Mouse (Mus musculus) MEL (cell line): ENCODE measurements around the gene Ttc21b. TPM values are rescaled to one million over a fixed set of nuclear protein-coding genes. Genes with fewer than 3 reads are reported as not detected.
A peak's percentile ranks its signal among the peaks of the same experiment; 100 is the strongest.

Source experiments
- DNase-seq: peaks from one replicate; pipeline ENCODE4 v3.0.0; 2011; ENCODE audit warnings: low read depth, low spot score
- H3K27ac ChIP-seq: 2 replicates; pipeline ENCODE4 v1.5.1; 2012; ENCODE audit warnings: low read depth, mild to moderate bottlenecking, control low read depth, low read length, moderate library complexity; ENCODE audit not compliant: control insufficient read depth
- H3K27me3 ChIP-seq, 2 experiments: fragments of 150-350 bp in 1 of 2; sonication (generic) in 1 of 2; 2 replicates each; pipeline ENCODE4 v1.6.1; 2012; ENCODE audit warnings: low read length in 2 of 2, mild to moderate bottlenecking in 2 of 2, improper control_type of control experiment in 1 of 2, moderate library complexity in 1 of 2; ENCODE audit not compliant: insufficient read depth in 2 of 2, control insufficient read depth in 1 of 2
- H3K36me3 ChIP-seq, 2 experiments: 2 replicates each; pipeline ENCODE4 v1.6.1; 2012 to 2014; ENCODE audit warnings: low read length in 2 of 2, improper control_type of control experiment in 1 of 2, inconsistent platforms in 1 of 2, mild to moderate bottlenecking in 1 of 2; ENCODE audit not compliant: insufficient read depth in 2 of 2, control insufficient read depth in 1 of 2
- H3K4me1 ChIP-seq, 2 experiments: fragments of 150-350 bp in 1 of 2; sonication (generic) in 1 of 2; 2 replicates each; pipeline ENCODE4 v1.6.1; 2012; ENCODE audit warnings: low read length in 2 of 2, improper control_type of control experiment in 1 of 2, mild to moderate bottlenecking in 1 of 2; ENCODE audit not compliant: insufficient read depth in 2 of 2, control insufficient read depth in 1 of 2
- H3K4me3 ChIP-seq, 2 experiments: fragments of 150-350 bp in 1 of 2; sonication (generic) in 1 of 2; 2 replicates each; pipeline ENCODE4 v1.5.1; 2012; ENCODE audit warnings: low read depth in 2 of 2, low read length in 2 of 2, mild to moderate bottlenecking in 2 of 2, moderate library complexity in 2 of 2, control low read depth in 1 of 2, improper control_type of control experiment in 1 of 2; ENCODE audit not compliant: control insufficient read depth in 1 of 2, insufficient read depth in 1 of 2
- H3K79me2 ChIP-seq: 2 replicates; pipeline ENCODE4 v1.6.1; 2012; ENCODE audit warnings: mild to moderate bottlenecking, low read length, moderate library complexity; ENCODE audit not compliant: control insufficient read depth, poor library complexity, insufficient read depth
- H3K9ac ChIP-seq: 2 replicates; pipeline ENCODE4 v1.6.1; 2012; ENCODE audit warnings: low read depth, mild to moderate bottlenecking, control low read depth, low read length, moderate library complexity; ENCODE audit not compliant: control insufficient read depth, poor library complexity, severe bottlenecking
- H3K9me3 ChIP-seq: fragments of 150-350 bp; sonication (generic); replicated peaks from 2 replicates; pipeline ENCODE4 v1.6.1; 2012; ENCODE audit warnings: mild to moderate bottlenecking, low read length, improper control_type of control experiment, moderate library complexity; ENCODE audit not compliant: insufficient read depth
- CTCF ChIP-seq, 3 experiments: IDR thresholded peaks in 2 of 3; conservative IDR thresholded peaks in 1 of 3; 2 replicates each; pipeline ENCODE4 v1.5.1; 2011 to 2012; ENCODE audit warnings: low read length in 3 of 3, low read depth in 2 of 3, mild to moderate bottlenecking in 2 of 3, improper control_type of control experiment in 1 of 3, inconsistent platforms in 1 of 3, mixed read lengths in 1 of 3, moderate library complexity in 1 of 3; ENCODE audit not compliant: control insufficient read depth in 1 of 3, insufficient read depth in 1 of 3, poor library complexity in 1 of 3, severe bottlenecking in 1 of 3
- ELF1 ChIP-seq: IDR thresholded peaks from 2 replicates; pipeline ENCODE4 v1.6.1; 2014; ENCODE audit warnings: low read depth, mild to moderate bottlenecking, inconsistent platforms, low read length, improper control_type of control experiment, moderate library complexity
- EP300 ChIP-seq, 2 experiments: IDR thresholded peaks; 2 replicates each; pipeline ENCODE4 v1.6.1; 2011; ENCODE audit warnings: improper control_type of control experiment in 2 of 2, low read length in 2 of 2, low read depth in 1 of 2, mild to moderate bottlenecking in 1 of 2
- ETS1 ChIP-seq: IDR thresholded peaks from 2 replicates; pipeline ENCODE4 v1.6.1; 2012; ENCODE audit warnings: low read depth, mild to moderate bottlenecking, inconsistent platforms, low read length, improper control_type of control experiment, moderate library complexity
- GATA1 ChIP-seq: IDR thresholded peaks from 2 replicates; pipeline ENCODE4 v1.6.1; 2011; ENCODE audit warnings: low read depth, low read length, improper control_type of control experiment
- HCFC1 ChIP-seq: IDR thresholded peaks from 2 replicates; pipeline ENCODE4 v1.6.1; 2012; ENCODE audit warnings: low read depth, mild to moderate bottlenecking, inconsistent platforms, low read length, improper control_type of control experiment, moderate library complexity
- JUND ChIP-seq: IDR thresholded peaks from 2 replicates; pipeline ENCODE4 v1.6.1; 2011; ENCODE audit warnings: low read depth, mild to moderate bottlenecking, improper control_type of control experiment, low read length
- MAFK ChIP-seq: IDR thresholded peaks from 2 replicates; pipeline ENCODE4 v1.6.1; 2011; ENCODE audit warnings: low read depth, mild to moderate bottlenecking, low read length, improper control_type of control experiment, borderline replicate concordance
- MAX ChIP-seq: IDR thresholded peaks from 2 replicates; pipeline ENCODE4 v1.6.1; 2011; ENCODE audit warnings: low read length, improper control_type of control experiment
- MAZ ChIP-seq: IDR thresholded peaks from 2 replicates; pipeline ENCODE4 v1.6.1; 2012; ENCODE audit warnings: low read depth, mild to moderate bottlenecking, inconsistent platforms, low read length, improper control_type of control experiment
- MXI1 ChIP-seq: IDR thresholded peaks from 2 replicates; pipeline ENCODE4 v1.6.1; 2011; ENCODE audit warnings: mild to moderate bottlenecking, low read depth, low read length, improper control_type of control experiment
- MYB ChIP-seq: IDR thresholded peaks from 2 replicates; pipeline ENCODE4 v1.6.1; 2011; ENCODE audit warnings: mild to moderate bottlenecking, low read depth, low read length, improper control_type of control experiment
- NELFE ChIP-seq: IDR thresholded peaks from 2 replicates; pipeline ENCODE4 v1.6.1; 2011; ENCODE audit warnings: low read depth, low read length, improper control_type of control experiment
- POLR2AphosphoS5 ChIP-seq: IDR thresholded peaks from 2 replicates; pipeline ENCODE4 v1.6.1; 2012; ENCODE audit warnings: low read depth, borderline replicate concordance, mild to moderate bottlenecking, inconsistent platforms, low read length, moderate library complexity, mixed read lengths
- RAD21 ChIP-seq: IDR thresholded peaks from 2 replicates; pipeline ENCODE4 v1.6.1; 2011; ENCODE audit warnings: mild to moderate bottlenecking, low read depth, low read length, improper control_type of control experiment
- RCOR1 ChIP-seq: IDR thresholded peaks from 2 replicates; pipeline ENCODE4 v1.6.1; 2012; ENCODE audit warnings: low read depth, mild to moderate bottlenecking, inconsistent platforms, low read length, improper control_type of control experiment
- SMC3 ChIP-seq: IDR thresholded peaks from 2 replicates; pipeline ENCODE4 v1.6.1; 2011; ENCODE audit warnings: low read depth, low read length, improper control_type of control experiment
- TAL1 ChIP-seq: IDR thresholded peaks from 2 replicates; pipeline ENCODE4 v1.6.1; 2012; ENCODE audit warnings: mild to moderate bottlenecking, inconsistent platforms, low read length, moderate library complexity, mixed read lengths
- TBP ChIP-seq: IDR thresholded peaks from 2 replicates; pipeline ENCODE4 v1.8.0; 2011; ENCODE audit warnings: low read depth, low read length, improper control_type of control experiment
- UBTF ChIP-seq: IDR thresholded peaks from 2 replicates; pipeline ENCODE4 v1.6.1; 2012; ENCODE audit warnings: low read depth, mild to moderate bottlenecking, inconsistent platforms, low read length, improper control_type of control experiment, moderate library complexity, borderline replicate concordance; ENCODE audit not compliant: insufficient read depth
- USF2 ChIP-seq, 2 experiments: IDR thresholded peaks; 2 replicates each; pipeline ENCODE4 v1.6.1; 2011 to 2012; ENCODE audit warnings: improper control_type of control experiment in 2 of 2, low read length in 2 of 2, borderline replicate concordance in 1 of 2, inconsistent platforms in 1 of 2, low read depth in 1 of 2, mild to moderate bottlenecking in 1 of 2; ENCODE audit not compliant: insufficient read depth in 1 of 2
- ZC3H11A ChIP-seq: IDR thresholded peaks from 2 replicates; pipeline ENCODE4 v1.6.1; 2012; ENCODE audit warnings: low read depth, mild to moderate bottlenecking, inconsistent platforms, low read length, improper control_type of control experiment
- ZNF384 ChIP-seq: IDR thresholded peaks from 2 replicates; pipeline ENCODE4 v1.6.1; 2012; ENCODE audit warnings: low read depth, mild to moderate bottlenecking, inconsistent platforms, low read length, improper control_type of control experiment
- polyA plus RNA-seq, 2 experiments: library from polyadenylated mRNA; stranded (reverse) in 1 of 2; unstranded in 1 of 2; fragments of >175 nt in 1 of 2; fragments of >200 nt in 1 of 2; gene quantifications; 2 replicates each; pipeline versions ENCODE4 v1.2.1 to v1.2.4; 2012; ENCODE audit warnings: low replicate concordance in 2 of 2, low read depth in 1 of 2; ENCODE audit not compliant: insufficient read length in 2 of 2, insufficient read depth in 1 of 2, missing spikeins in 1 of 2
- total RNA-seq: library from RNA; depleted of rRNA; stranded (reverse); fragments of 300-350 nt; gene quantifications from 2 replicates; pipeline ENCODE4 v1.2.3, GENCODE M21; 2012; rRNA removed

Ttc21b gene
- total RNA-seq (not detected in 2 replicates), polyA plus RNA-seq (not detected)

GRCm38 (mm10) chr2:66256220-66257131 lies at the start of gene Ttc21b:
TSS of gene Ttc21b (minus strand) at chr2:66256617.
- no peaks in the 10 kb centered on the region for H3K4me1 ChIP-seq
- H3K27ac ChIP-seq: no peak within 1 kb of the TSS
- TF ChIP-seq NELFE (no peak), POLR2AphosphoS5 (no peak), MAX (no peak), RAD21 (peak; percentile 3), ELF1 (no peak), JUND (no peak), MXI1 (no peak), EP300 (IDR thresholded peaks at IDR 0.05; ENCODE audit: low read depth in 1 of 2, low read length in 2 of 2) (no peak), CTCF (IDR thresholded peaks at IDR 0.05 in 2 of 3, conservative IDR thresholded peaks at IDR 0.05 in 1 of 3; ENCODE audit: control insufficient read depth in 1 of 3, insufficient read depth in 1 of 3, low read depth in 2 of 3, low read length in 3 of 3, poor library complexity in 1 of 3, severe bottlenecking in 1 of 3) (peak in 1 of 3 experiments; percentile 17; a peak in 1 of 6 replicates), ZC3H11A (no peak), ETS1 (no peak), MYB (no peak), TAL1 (no peak)
- TF ChIP-seq, all 39 proteins: peak for 2
- DNase-seq: peak; percentile 3
- H3K9ac ChIP-seq: no peak within 1 kb of the TSS
- H3K4me3 ChIP-seq: no peak within 1 kb of the TSS
- H3K27me3 ChIP-seq: no peaks in the 10 kb centered on the region
- no peaks in the 10 kb centered on the region for H3K9me3 ChIP-seq
- H3K79me2 ChIP-seq: no peaks in the 10 kb centered on the region
- no peaks in the 10 kb centered on the region for H3K36me3 ChIP-seq

- H3K9me3 ChIP-seq: no peaks in the 10 kb centered on the region
- TF ChIP-seq MXI1: no peak
- TF ChIP-seq TAL1: no peak
- TF ChIP-seq MAFK: no peak
- TF ChIP-seq POLR2AphosphoS5: no peak
- no peak for TF ChIP-seq ZNF384
- TF ChIP-seq RCOR1: no peak
- no peak for TF ChIP-seq MYB
- TF ChIP-seq HCFC1: no peak
- no peak for TF ChIP-seq USF2 (IDR thresholded peaks at IDR 0.05; ENCODE audit: borderline replicate concordance in 1 of 2, insufficient read depth in 1 of 2, low read depth in 1 of 2, low read length in 2 of 2)
- TF ChIP-seq SMC3: no peak
- no peak for TF ChIP-seq MAZ
- TF ChIP-seq UBTF: no peak
- no peak for TF ChIP-seq GATA1
- no peak for TF ChIP-seq MAX
- no peak for TF ChIP-seq TBP
- no peaks in the 10 kb centered on the region for H3K4me1 ChIP-seq
- no peaks in the 10 kb centered on the region for H3K79me2 ChIP-seq
- H3K9ac ChIP-seq: no peak overlapping the region
- H3K27me3 ChIP-seq: no peaks in the 10 kb centered on the region
- no peaks in the 10 kb centered on the region for H3K36me3 ChIP-seq
- DNase-seq: no peak
- no peak overlapping the region for H3K4me3 ChIP-seq
- no peak overlapping the region for H3K27ac ChIP-seq
Measured at GRCm38 (mm10) chr2:66272551-66272950, 16.1 kb upstream of the Ttc21b start.
